Mouse (Mus musculus): ENCODE results near the gene Gm11444.

Gene Gm11444

DNA sequence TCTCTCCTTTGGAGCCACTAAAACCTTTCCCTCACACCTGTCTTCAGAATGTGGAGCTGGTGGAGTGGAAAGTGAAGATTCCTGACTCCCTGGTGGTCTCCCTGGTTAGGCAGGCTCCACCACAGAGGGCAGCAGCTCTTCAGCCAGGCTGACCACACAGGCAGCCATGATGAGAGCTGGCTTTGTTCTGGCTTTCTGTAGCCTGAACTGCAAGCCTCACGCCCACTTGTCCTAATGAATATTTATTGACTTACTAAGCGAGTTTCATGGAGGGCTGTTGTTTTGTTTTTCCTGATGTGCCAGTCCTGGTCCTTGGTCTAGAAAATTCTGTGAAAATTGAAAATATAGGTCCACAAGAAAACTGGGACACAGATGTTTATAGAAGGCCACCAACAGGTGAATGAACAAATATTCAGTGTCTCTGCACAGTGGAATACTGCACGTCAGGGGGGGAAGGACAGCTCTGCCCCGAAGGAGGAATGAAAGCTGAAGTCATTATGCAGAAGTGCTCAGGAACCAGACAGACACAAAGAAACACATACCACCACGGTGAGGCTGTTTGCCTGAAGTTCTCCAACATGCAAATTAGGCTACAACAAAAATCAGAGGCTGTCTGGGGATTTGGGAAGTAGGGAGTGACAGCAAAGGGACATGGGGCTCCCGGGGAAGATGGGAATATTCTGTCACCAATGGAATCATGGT is 8.0 kb upstream of the Gm11444 start:
- DNase-seq (ENCODE audit: low spot score), result no peak

DNA sequence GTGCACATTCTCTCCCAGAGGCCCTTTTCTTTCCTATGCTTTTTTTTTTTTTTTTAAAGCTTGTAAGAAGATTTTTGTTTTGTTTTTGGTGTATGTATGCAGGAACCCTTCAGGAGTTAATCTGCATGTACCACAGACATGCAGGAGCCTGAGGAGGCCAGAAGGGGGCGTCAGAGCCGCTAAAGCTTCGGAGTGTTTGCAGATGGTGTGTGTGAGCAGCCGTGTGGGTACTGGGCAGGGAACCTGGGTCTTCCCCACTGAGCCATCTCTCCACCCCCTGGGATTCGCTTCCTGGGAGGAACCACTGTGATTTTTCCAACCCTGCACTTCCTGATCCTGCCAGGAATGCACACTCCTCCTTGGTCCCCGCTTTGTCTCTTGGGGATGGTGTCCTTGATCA is 625 bp upstream of the Gm11444 start:
- DNase-seq (ENCODE audit: low spot score), result no peak

DNA sequence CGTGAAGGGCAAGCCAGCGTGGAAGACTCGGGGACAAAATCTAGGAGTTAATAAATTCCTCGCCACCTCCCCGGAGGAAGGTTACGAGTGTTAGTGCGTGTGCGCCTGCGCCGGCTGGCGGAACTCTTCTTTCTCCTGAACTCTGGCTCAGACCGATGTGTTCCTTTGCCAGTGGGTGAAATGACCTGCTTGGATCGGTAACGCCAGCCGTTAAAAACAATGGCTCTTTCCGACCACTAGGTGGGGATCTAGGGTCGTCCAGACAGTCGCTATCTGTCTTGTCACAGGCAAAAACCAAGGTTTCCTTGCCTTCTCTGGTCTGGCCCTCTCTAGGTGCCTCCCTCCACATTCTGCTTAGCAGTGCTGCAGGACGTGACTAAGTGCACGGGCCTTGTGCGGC is 1.1 kb downstream of the Gm11444 start:
- peak; percentile 66 for DNase-seq (ENCODE audit: low spot score)

DNA sequence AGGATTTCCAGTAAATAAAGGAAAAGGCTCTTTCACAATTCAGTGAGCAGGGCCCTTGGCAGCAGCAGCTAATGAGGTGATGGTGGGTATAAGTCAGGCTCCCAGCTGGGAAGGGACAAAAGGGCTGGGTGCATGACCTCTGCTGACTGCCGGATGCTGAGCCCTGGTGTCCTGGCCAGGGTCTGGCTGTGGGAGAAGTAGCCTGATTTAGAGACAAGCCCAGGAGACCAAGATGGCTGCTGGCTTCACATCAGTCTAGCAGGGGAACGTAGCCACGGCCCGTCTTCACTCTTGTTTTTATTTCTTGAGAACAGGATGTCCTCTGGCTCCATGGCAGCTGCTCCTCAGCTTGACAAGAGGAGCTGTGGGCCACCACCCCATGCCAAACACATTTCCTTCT is 3.6 kb downstream of the Gm11444 start:
- peak; percentile 45 for DNase-seq (ENCODE audit: low spot score)

DNA sequence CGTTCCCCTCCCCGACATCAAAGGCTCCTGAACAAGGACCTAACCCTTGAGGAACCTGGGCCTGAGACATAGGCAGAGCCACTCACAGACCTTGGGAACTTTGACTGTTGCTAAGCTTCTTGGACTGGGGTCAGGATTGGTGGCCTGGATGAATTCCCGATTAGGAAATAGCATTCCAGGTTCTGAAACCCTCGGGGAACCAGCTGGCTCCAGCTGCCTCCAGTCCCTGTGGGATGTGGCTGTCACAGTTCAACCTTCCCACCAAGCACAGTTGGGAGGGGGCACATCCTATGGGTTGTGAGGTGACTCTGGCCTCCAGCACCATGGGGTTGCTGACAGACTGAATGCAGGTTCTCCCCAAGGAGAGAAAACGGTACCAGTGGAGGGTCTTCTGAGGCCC is 4.2 kb downstream of the Gm11444 start:
- DNase-seq (ENCODE audit: low spot score), result peak; percentile 52

GRCm38 (mm10) chr11:85844971-85845370 is 5.2 kb downstream of the Gm11444 start:
- DNase-seq (ENCODE audit: low spot score), result no peak

- peak; percentile 97 for DNase-seq (ENCODE audit: low spot score)
These were observed 5.8 kb downstream of the Gm11444 start for GRCm38 (mm10) chr11:85844144-85844965.

- DNase-seq (ENCODE audit: low spot score), result peak; percentile 92
These were observed 6.8 kb downstream of the Gm11444 start for GRCm38 (mm10) chr11:85843347-85843692.

GRCm38 (mm10) chr11:85842596-85843346 is 7.4 kb downstream of the Gm11444 start:
- peak; percentile 53 for DNase-seq (ENCODE audit: low spot score)

GRCm38 (mm10) chr11:85841980-85842379 is 8.2 kb downstream of the Gm11444 start:
- peak; percentile 90 for DNase-seq (ENCODE audit: low spot score)

- no peak for DNase-seq (ENCODE audit: low spot score)
These were observed 8.9 kb downstream of the Gm11444 start for GRCm38 (mm10) chr11:85841211-85841681.

DNA sequence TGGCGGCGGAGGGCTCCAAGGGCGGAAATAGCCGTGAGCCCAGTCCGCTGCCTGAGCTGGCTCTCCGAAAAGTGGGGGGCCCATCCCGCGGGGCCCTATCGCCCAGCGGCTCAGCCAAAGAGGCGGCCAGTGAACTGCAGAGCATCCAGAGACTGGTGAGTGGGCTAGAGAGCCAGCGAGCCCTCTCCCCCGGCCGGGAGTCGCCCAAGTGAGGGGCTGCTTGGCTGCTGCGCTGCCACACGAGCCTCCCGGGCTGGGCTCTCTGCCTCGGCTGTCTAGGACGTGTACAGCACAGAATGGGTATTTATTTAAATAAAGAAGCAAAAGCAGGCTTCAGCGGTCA is 9.4 kb downstream of the Gm11444 start:
- DNase-seq (ENCODE audit: low spot score), result no peak

DNA sequence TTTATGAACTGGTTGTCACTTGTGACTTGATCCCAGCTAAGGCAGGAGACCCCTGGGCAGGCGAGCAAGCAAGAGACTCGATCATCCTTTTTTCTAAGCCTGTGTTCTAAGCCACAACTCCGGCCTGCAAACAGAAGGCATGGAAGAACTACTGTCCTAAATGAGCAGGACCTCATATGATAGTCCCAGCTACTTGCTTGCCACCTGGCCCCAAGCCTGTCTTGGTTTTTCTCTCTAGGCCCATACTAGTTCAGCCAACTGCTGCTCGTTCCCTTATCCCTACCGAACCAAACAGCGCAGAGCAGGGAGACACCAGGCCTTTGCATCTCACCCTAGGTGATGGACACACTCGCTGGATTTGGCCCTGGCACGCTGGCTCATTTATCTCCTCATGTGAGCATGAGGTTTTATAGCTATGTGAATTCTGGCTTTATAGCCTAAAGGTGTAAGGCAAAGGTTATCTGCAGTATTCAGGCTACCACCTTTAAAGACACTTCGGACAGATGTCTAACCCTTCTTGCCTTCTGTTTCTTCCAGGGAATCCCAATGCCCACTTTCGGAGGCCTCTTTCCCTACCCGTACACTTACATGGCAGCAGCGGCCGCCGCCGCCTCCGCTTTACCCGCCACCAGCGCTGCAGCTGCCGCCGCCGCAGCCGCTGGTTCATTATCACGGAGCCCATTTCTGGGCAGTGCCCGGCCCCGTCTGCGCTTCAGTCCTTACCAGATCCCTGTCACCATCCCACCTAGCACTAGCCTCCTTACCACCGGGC is 9.9 kb downstream of the Gm11444 start:
- no peak for DNase-seq (ENCODE audit: low spot score)

GRCm38 (mm10) chr11:85839258-85840030 is 10.7 kb downstream of the Gm11444 start:
- no peak for DNase-seq (ENCODE audit: low spot score)

DNA sequence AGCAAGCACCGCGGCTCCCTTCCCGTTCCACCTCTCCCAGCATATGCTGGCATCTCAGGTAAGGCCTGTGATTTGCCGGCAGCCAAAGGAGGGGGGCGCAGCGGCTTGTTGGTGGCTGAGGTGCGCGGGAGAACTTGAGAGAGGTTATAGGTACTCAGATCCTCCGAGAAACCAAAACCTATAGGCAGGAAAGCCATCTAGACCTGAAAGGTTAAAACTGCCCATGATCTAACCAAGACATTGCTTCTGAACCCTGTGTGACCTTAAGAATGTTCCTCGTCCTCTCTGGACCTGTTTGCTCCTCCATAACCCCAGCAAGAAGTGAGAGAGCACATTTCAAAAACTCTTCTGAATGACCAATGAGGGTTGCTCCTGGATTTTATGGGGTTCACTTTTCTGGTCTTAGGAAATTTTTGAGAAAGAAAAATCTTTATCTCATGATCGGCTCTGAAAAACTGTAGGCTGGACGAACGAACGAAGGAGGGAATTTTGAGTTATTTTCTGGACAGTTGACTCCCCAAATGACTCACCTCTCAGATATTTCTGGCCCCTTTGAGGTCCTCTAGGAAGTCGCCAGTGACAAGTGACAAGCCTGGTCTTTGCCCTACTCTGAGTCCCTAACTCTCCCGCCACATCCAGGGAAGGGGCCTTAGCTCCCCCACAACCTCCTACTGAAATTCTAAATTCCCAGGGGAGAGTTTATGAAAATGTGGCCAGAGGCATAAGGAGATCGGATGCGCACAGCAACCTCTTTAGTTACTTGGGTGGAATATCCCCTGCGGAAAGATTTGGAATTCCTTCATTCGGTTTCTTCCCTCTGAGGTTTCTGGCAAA is 11.5 kb downstream of the Gm11444 start:
- no peak for DNase-seq (ENCODE audit: low spot score)

GRCm38 (mm10) chr11:85837648-85838423 is 12.3 kb downstream of the Gm11444 start:
- no peak for DNase-seq (ENCODE audit: low spot score)

GRCm38 (mm10) chr11:85837291-85837647 is 12.9 kb downstream of the Gm11444 start:
- DNase-seq (ENCODE audit: low spot score), result no peak

- no peak for DNase-seq (ENCODE audit: low spot score)
These were observed 13.4 kb downstream of the Gm11444 start for GRCm38 (mm10) chr11:85836523-85837290.
